25 mouse cellular contexts compared by ENCODE assay signal in genomic region chr10:36554057-36554456, GRCm38 (mm10). TPM values are rescaled to one million over a fixed set of nuclear protein-coding genes. Genes with fewer than 3 reads are reported as not detected.
"Had no signal": no experiment of that assay in that cellular context is flagged by ENCODE, and none has a peak within 500 bp of the region (broad histone marks: within the 10 kb centered on the region; RNA-seq: fewer than 3 reads in every experiment).

No protein-coding gene starts in this region.

- H3K27ac ChIP-seq: lung, embryonic 15.5 days; macrophage; midbrain, embryonic 10.5 days; midbrain, embryonic 12.5 days; neural tube, embryonic 13.5 days; neural tube, embryonic 15.5 days; stomach, embryonic 15.5 days; stomach, postnatal 0 days had no signal

- H3K4me1 ChIP-seq: lung, embryonic 15.5 days; midbrain, embryonic 10.5 days; midbrain, embryonic 12.5 days; stomach, embryonic 15.5 days had no signal

- H3K27me3 ChIP-seq: lung, embryonic 15.5 days; midbrain, embryonic 12.5 days; neural tube, embryonic 13.5 days; neural tube, embryonic 15.5 days; stomach, embryonic 15.5 days had no signal

- ATAC-seq: liver, postnatal 0 days; lung, postnatal 0 days; midbrain, embryonic 16.5 days had no signal

- H3K4me3 ChIP-seq: lung, embryonic 15.5 days; midbrain, embryonic 10.5 days; midbrain, embryonic 12.5 days; myocyte; neural tube, embryonic 13.5 days; neural tube, embryonic 15.5 days; stomach, embryonic 15.5 days had no signal

- H3K9ac ChIP-seq: liver, postnatal 0 days; lung, embryonic 15.5 days; midbrain, embryonic 12.5 days; neural tube, embryonic 13.5 days; neural tube, embryonic 15.5 days; stomach, embryonic 15.5 days had no signal

- DNase-seq: liver, postnatal 0 days; lung, adult 2 months; lung, postnatal 14 days; lung, postnatal 36 days; midbrain, embryonic 14.5 days; retina, postnatal 1 day; right cerebral cortex, adult 18-20 months; right cerebral cortex, postnatal 14 days; thymus, postnatal 14 days; thymus, postnatal 36 days had no signal

- H3K36me3 ChIP-seq: lung, embryonic 15.5 days; midbrain, embryonic 10.5 days; midbrain, embryonic 12.5 days; neural tube, embryonic 13.5 days; neural tube, embryonic 15.5 days; stomach, embryonic 15.5 days had no signal

RNA-seq across cellular contexts. Expression of gene Hs3st5, which starts 47.4 kb away (rescaled TPM):
- total RNA-seq: megakaryocyte, adult 5-6 weeks; megakaryocyte-erythroid progenitor cell, adult 5-6 weeks had no signal
- polyA plus RNA-seq: liver, postnatal 0 days; macrophage; spleen, adult 2 months; testis, adult 2 months had no signal
